Mouse (Mus musculus) E14TG2a.4 (cell line): ENCODE measurements around the gene Actg2.

Experiments
- H3K27me3 ChIP-seq: 2 replicates; pipeline ENCODE4 v1.6.1; 2014; ENCODE audit warnings: low read length, control low read depth; ENCODE audit not compliant: insufficient read depth
- H3K36me3 ChIP-seq: 2 replicates; pipeline ENCODE4 v1.6.1; 2014; ENCODE audit warnings: low read length, control low read depth; ENCODE audit not compliant: insufficient read depth
- H3K4me1 ChIP-seq: replicated peaks from 2 replicates; pipeline ENCODE4 v1.6.1; 2014; ENCODE audit warnings: low read depth, low read length, control low read depth
- H3K4me3 ChIP-seq: replicated peaks from 2 replicates; pipeline ENCODE4 v1.5.1; 2014; ENCODE audit warnings: mild to moderate bottlenecking, low read length
- H3K9me3 ChIP-seq: 2 replicates; pipeline ENCODE4 v1.6.1; 2014; ENCODE audit warnings: low read length, control low read depth
- CTCF ChIP-seq: conservative IDR thresholded peaks from 2 replicates; pipeline ENCODE4 v1.5.1; 2014; ENCODE audit warnings: low read length
- NANOG ChIP-seq: IDR thresholded peaks from 2 replicates; pipeline ENCODE4 v1.6.1; 2014; ENCODE audit warnings: borderline replicate concordance, low read length, mixed read lengths
- POU5F1 ChIP-seq: IDR thresholded peaks from 2 replicates; pipeline ENCODE4 v1.6.1; 2014; ENCODE audit warnings: low read length, borderline replicate concordance

Actg2 gene

GRCm38 (mm10) chr6:83571840-83572667, 36.0 kb upstream of the Actg2 start:
- Histone ChIP-seq H3K27me3 (peaks cover 23% of the 10 kb centered on the region), H3K4me1 (peaks cover 22% of the 10 kb centered on the region), H3K4me3 (peak overlapping the region; percentile 83), H3K36me3 (no peaks in the 10 kb centered on the region), H3K9me3 (no peaks in the 10 kb centered on the region)
- TF ChIP-seq CTCF, result no peak

- Histone ChIP-seq H3K27me3 (peaks cover 14% of the 10 kb centered on the region), H3K4me3 (no peak overlapping the region), H3K36me3 (no peaks in the 10 kb centered on the region), H3K4me1 (peaks cover 22% of the 10 kb centered on the region), H3K9me3 (no peaks in the 10 kb centered on the region)
- TF ChIP-seq CTCF, result no peak
Measured at GRCm38 (mm10) chr6:83568901-83569862, 33.1 kb upstream of the Actg2 start.

DNA sequence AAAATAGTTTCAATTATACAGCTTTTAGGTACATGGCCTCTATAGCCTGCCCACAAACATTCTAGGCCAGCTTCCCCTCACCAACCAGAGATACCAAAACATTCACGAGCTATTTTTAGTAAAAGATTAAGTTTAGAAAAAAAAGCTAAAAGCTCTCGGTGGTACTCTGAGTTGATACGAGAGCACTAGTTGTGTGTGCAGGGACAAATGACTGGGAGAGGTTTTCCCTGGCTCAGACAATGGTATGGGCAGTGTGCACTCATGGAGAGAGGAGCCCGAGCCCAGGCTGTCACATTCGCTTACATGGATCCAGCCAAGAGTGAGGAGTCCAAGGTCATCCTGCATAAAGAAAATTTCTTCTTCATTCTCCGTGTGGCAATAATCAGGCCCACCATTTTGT, 19.9 kb upstream of the Actg2 start:
- TF ChIP-seq POU5F1, result no peak
- H3K36me3 ChIP-seq, result no peaks in the 10 kb centered on the region

GRCm38 (mm10) chr6:83548346-83548745, 12.3 kb upstream of the Actg2 start:
- Histone ChIP-seq H3K27me3 (no peaks in the 10 kb centered on the region), H3K9me3 (no peaks in the 10 kb centered on the region), H3K4me1 (no peaks in the 10 kb centered on the region), H3K36me3 (no peaks in the 10 kb centered on the region), H3K4me3 (no peak overlapping the region)
- TF ChIP-seq POU5F1 (no peak), CTCF (no peak), NANOG (no peak)

More for the DNA sequence above, 19.9 kb upstream of the Actg2 start:
- no peak overlapping the region for H3K4me3 ChIP-seq
- no peaks in the 10 kb centered on the region for H3K9me3 ChIP-seq
- peaks cover 11% of the 10 kb centered on the region for H3K4me1 ChIP-seq
- no peaks in the 10 kb centered on the region for H3K27me3 ChIP-seq

DNA sequence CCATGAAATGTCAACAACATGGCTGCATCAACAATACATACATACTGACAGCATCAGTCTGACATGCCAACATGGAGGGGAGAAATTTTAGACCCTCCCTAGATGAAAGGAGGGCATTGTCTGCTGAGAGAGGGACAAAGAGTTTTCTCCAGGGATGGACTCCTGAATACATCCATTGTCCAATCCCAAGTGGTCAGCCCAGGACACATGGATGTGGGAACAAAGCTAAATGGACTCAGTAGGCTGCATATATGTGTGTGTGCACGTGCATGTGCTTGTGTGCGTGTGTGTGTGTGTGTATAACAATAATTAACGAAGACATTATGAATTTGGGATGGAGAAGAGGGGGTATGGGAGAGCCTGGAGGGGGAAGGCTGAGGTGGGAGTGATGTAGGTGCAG, 9.7 kb upstream of the Actg2 start:
- no peaks in the 10 kb centered on the region for H3K4me1 ChIP-seq
- H3K4me3 ChIP-seq, result no peak overlapping the region
- no peaks in the 10 kb centered on the region for H3K36me3 ChIP-seq
- TF ChIP-seq POU5F1 (no peak), NANOG (no peak), CTCF (no peak)
- H3K9me3 ChIP-seq, result no peaks in the 10 kb centered on the region
- H3K27me3 ChIP-seq, result no peaks in the 10 kb centered on the region

DNA sequence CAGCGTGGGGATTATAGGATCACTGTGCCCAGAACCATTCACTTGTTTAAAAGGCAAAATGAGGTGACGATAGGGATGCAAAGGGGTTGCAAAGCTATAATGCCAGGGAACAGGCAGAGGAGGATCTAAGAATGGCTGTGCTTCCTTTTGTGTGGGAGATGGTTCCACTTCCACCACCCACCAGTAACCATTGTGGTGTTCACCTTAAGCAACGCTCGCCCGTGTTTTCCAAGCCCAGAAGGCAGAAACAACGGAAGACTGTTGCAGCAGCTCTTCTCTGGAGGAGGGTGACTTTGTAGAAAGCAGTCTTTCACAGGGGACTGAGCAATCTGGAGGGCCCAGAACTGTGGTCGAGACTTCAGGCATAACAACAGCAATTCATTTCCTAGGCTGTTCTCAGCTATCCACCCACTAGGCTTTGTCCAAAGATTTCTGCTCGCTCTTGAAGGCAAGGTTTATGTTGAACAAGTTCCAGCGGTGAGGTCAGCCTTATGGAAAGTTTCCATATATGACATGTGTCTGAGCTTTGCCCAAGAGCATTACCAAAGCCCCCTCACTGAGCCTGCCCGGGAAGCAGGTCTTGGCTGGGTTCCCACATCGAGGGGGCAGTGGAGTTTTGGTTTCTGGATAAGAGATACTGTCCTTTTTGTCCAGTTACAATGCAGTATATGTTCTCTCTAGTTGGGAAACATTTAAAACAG, 5.8 kb upstream of the Actg2 start:
- TF ChIP-seq NANOG, result no peak
- no peak for TF ChIP-seq POU5F1
- TF ChIP-seq CTCF, result no peak

GRCm38 (mm10) chr6:83540017-83540416, 4.0 kb upstream of the Actg2 start:
- Histone ChIP-seq H3K4me3 (no peak overlapping the region), H3K9me3 (no peaks in the 10 kb centered on the region), H3K27me3 (peaks cover 9% of the 10 kb centered on the region; the same call in 1 of the 2 replicates), H3K36me3 (no peaks in the 10 kb centered on the region), H3K4me1 (peaks cover 4% of the 10 kb centered on the region; the same call in 1 of the 2 replicates)
- TF ChIP-seq CTCF (no peak), NANOG (no peak), POU5F1 (no peak)

More for the DNA sequence above, 5.8 kb upstream of the Actg2 start:
- no peaks in the 10 kb centered on the region for H3K36me3 ChIP-seq
- H3K27me3 ChIP-seq, result peaks cover 6% of the 10 kb centered on the region; the same call in 1 of the 2 replicates
- no peaks in the 10 kb centered on the region for H3K4me1 ChIP-seq
- no peaks in the 10 kb centered on the region for H3K9me3 ChIP-seq
- no peak overlapping the region for H3K4me3 ChIP-seq

GRCm38 (mm10) chr6:83536795-83537059, 662 bp upstream of the Actg2 start:
- Histone ChIP-seq H3K27me3 (peaks cover 20% of the 10 kb centered on the region), H3K36me3 (no peaks in the 10 kb centered on the region), H3K9me3 (no peaks in the 10 kb centered on the region), H3K4me3 (no peak overlapping the region), H3K4me1 (peaks cover 4% of the 10 kb centered on the region; the same call in 1 of the 2 replicates)
- no peak for TF ChIP-seq CTCF
- no peak for TF ChIP-seq NANOG
- no peak for TF ChIP-seq POU5F1
